In the genomic region with DNA sequence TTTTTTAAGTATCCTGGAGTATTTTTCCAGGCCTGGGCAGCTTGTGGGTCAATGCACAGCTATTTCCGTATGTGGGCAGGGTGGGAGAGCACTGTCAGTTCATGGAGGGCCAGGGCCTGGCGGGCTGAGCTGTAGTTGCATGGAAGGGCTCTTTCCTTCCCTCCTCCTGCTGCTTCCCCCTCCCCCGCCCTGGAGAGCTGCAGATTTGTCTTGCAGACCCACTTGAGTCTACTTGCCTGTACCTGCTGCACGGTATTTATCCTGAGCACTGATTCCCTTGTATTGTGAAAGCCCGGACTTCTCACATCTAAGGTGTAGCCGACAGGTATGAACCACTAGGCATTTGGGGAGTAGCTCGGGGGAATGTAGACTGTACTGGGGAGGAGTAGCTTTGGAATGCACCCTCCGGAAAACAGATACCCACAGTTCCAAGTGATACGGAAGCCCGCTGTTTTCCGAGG, we compare ENCODE assay signal across 10 mouse cellular contexts. TPM values are rescaled to one million over a fixed set of nuclear protein-coding genes. Genes with fewer than 3 reads are reported as not detected.
DNase-seq lines count a peak whose midpoint lies in the region; ATAC-seq and TF ChIP-seq lines count a peak whose summit lies in the region.
"Had no signal": no experiment of that assay in that cellular context is flagged by ENCODE, and none has a peak within 500 bp of the region (broad histone marks: within the 10 kb centered on the region; RNA-seq: fewer than 3 reads in every experiment).

No protein-coding gene starts in this region.

- no peak for TF ChIP-seq CTCF in left cerebral cortex, adult 2 months (IDR thresholded peaks at IDR 0.05)
- TF ChIP-seq CTCF in thymus, adult 2 months (IDR thresholded peaks at IDR 0.05; ENCODE audit: borderline replicate concordance, control insufficient read depth, extremely low read depth, insufficient read depth, low read length, poor library complexity), result no peak

- peak; percentile 15 for DNase-seq in adrenal gland, adult 2 months
- no peak for DNase-seq in adrenal gland, postnatal 36 days
- no peak for DNase-seq in left cerebral cortex, adult 2 months (ENCODE audit: extremely low spot score in 1 of 2, low spot score in 2 of 2)
- no peak for DNase-seq in left cerebral cortex, postnatal 10 days (ENCODE audit: extremely low spot score in 1 of 2, low spot score in 2 of 2)
- peak; percentile 56 to 80 for DNase-seq in kidney, postnatal 25 days
- DNase-seq in thymus, adult 2 months, result no peak
- DNase-seq: cerebellum, adult 8-10 months had no signal

- H3K9me3 ChIP-seq in neural tube, embryonic 15.5 days (replicated peaks), result no peaks in the 10 kb centered on the region
- H3K9me3 ChIP-seq: megakaryocyte, embryonic 14.5 days had no signal

- peak overlapping the region; percentile 6; the same call in 1 of the 2 replicates for H3K27ac ChIP-seq in left cerebral cortex, adult 2 months
- peak overlapping the region; percentile 63; the same call in 1 of the 2 replicates for H3K27ac ChIP-seq in neural tube, embryonic 15.5 days (replicated peaks)
- no peak overlapping the region for H3K27ac ChIP-seq in thymus, adult 2 months (ENCODE audit: control insufficient read depth, insufficient read depth, low read length)

- H3K9ac ChIP-seq in neural tube, embryonic 15.5 days (replicated peaks), result no peak overlapping the region

- H3K4me3 ChIP-seq in left cerebral cortex, adult 2 months, result no peak overlapping the region
- H3K4me3 ChIP-seq in neural tube, embryonic 15.5 days (replicated peaks), result no peak overlapping the region
- no peak overlapping the region for H3K4me3 ChIP-seq in thymus, adult 2 months (ENCODE audit: control insufficient read depth, insufficient read depth, low read length)
- H3K4me3 ChIP-seq: megakaryocyte, embryonic 14.5 days had no signal

- intact Hi-C loops in left cerebral cortex, adult 2 months (cut with DNase I), result no loop called here
- intact Hi-C loops in left cerebral cortex, postnatal 10 days (cut with DNase I), result no loop called here

- no peak for ATAC-seq in neural tube, embryonic 15.5 days (ENCODE audit: low FRiP score)
- ATAC-seq in erythroblast, adult 5-6 weeks (replicated peaks; ENCODE audit: low FRiP score, poor library complexity, severe bottlenecking), result no peak

- no peak for TF ChIP-seq POLR2A in thymus, adult 2 months (IDR thresholded peaks at IDR 0.05; ENCODE audit: control insufficient read depth, extremely low read depth, insufficient read depth, low read length, poor library complexity)

- peaks cover 37% of the 10 kb centered on the region for H3K4me1 ChIP-seq in neural tube, embryonic 15.5 days
- H3K4me1 ChIP-seq in thymus, adult 2 months (replicated peaks; ENCODE audit: control insufficient read depth, insufficient read depth, low read length), result no peaks in the 10 kb centered on the region

- H3K27me3 ChIP-seq in neural tube, embryonic 15.5 days (replicated peaks), result no peaks in the 10 kb centered on the region
- H3K27me3 ChIP-seq in thymus, adult 2 months (ENCODE audit: control insufficient read depth, insufficient read depth, low read length), result no peaks in the 10 kb centered on the region
- H3K27me3 ChIP-seq: megakaryocyte, embryonic 14.5 days had no signal

- no peaks in the 10 kb centered on the region for H3K36me3 ChIP-seq in neural tube, embryonic 15.5 days
- H3K36me3 ChIP-seq in thymus, adult 2 months (ENCODE audit: control insufficient read depth, insufficient read depth, low read length), result no peaks in the 10 kb centered on the region

- 71% methylated on average over 11 of the region's 11 CpGs for WGBS in neural tube, embryonic 15.5 days
- WGBS in thymus, adult 2 months, result 88% methylated on average over 11 of the region's 11 CpGs

- H3K4me2 ChIP-seq in neural tube, embryonic 15.5 days, result no peak overlapping the region

RNA-seq across cellular contexts. Expression of a gene that starts 49.0 kb away (rescaled TPM):
- total RNA-seq in adrenal gland, adult 2 months (2021), result 10 to 100 TPM; 28.0 to 33.1 TPM
- polyA plus RNA-seq in adrenal gland, adult 2 months (2012; rRNA removed), result 19.8 and 21.0 TPM in 2 replicates
- 10 to 100 TPM; 30.4 to 32.8 TPM for total RNA-seq in adrenal gland, postnatal 36 days (2021)
- total RNA-seq in left cerebral cortex, adult 2 months (2021), result 10 to 100 TPM; 33.9 to 37.5 TPM
- total RNA-seq in left cerebral cortex, postnatal 10 days (2021), result 10 to 100 TPM; 18.6 to 25.5 TPM
- 7.9 and 8.6 TPM in 2 replicates for polyA plus RNA-seq in neural tube, embryonic 15.5 days (2015; fragmentation: Nextera tagmentation; extraction: Ambion mirVana)
- 4.0 and 5.2 TPM in 2 replicates for total RNA-seq in erythroblast, adult 5-6 weeks (2015; ENCODE audit: low replicate concordance)
- total RNA-seq in erythroblast, adult 5-6 weeks (2017; ENCODE audit: low replicate concordance), result 2.1 and 2.5 TPM in 2 replicates
- polyA plus RNA-seq in thymus, adult 2 months (2012; rRNA removed), result 9.3 and 10.6 TPM in 2 replicates

Comparison
In these comparisons a context has a peak if more than half of its experiments do, and no peak if none do; other contexts are left out.
1. DNase-seq: peak in adrenal gland, adult 2 months (single experiment) and kidney, postnatal 25 days (2 of 2); none in adrenal gland, postnatal 36 days (0 of 2), left cerebral cortex, adult 2 months (0 of 2), left cerebral cortex, postnatal 10 days (0 of 2) and thymus, adult 2 months (single experiment).